In genomic region chr13:55330567-55331400, GRCm38 (mm10) we compare ENCODE assay signal across 8 mouse cellular contexts. TPM values are rescaled to one million over a fixed set of nuclear protein-coding genes. Genes with fewer than 3 reads are reported as not detected.
DNase-seq lines count a peak whose midpoint lies in the region; ATAC-seq and TF ChIP-seq lines count a peak whose summit lies in the region.

No protein-coding gene starts in this region.

- TF ChIP-seq EP300 in lung, postnatal 0 days (IDR thresholded peaks at IDR 0.05): no peak

- no peaks in the 10 kb centered on the region for H3K9me3 ChIP-seq in lung, postnatal 0 days (ENCODE audit: low read length)
- H3K9me3 ChIP-seq in embryonic facial prominence, embryonic 13.5 days: no peaks in the 10 kb centered on the region
- H3K9me3 ChIP-seq in limb, embryonic 10.5 days (replicated peaks): no peaks in the 10 kb centered on the region

- H3K4me2 ChIP-seq in lung, postnatal 0 days (replicated peaks; ENCODE audit: low read depth, low read length): peak overlapping the region; percentile 92
- H3K4me2 ChIP-seq in embryonic facial prominence, embryonic 13.5 days: peak overlapping the region; percentile 90

- no peak; the same call in 1 of the 2 replicates for ATAC-seq in lung, postnatal 0 days
- peak; percentile 8; the same call in 1 of the 2 replicates for ATAC-seq in embryonic facial prominence, embryonic 13.5 days (ENCODE audit: insufficient number of reproducible peaks, insufficient read depth, low FRiP score, low TSS enrichment, low read depth)
- ATAC-seq in cerebellum, adult (ENCODE audit: insufficient number of reproducible peaks, low FRiP score, low TSS enrichment): no peak

- peak; percentile 45 for TF ChIP-seq CTCF in lung, postnatal 0 days (IDR thresholded peaks at IDR 0.05)
- peak; percentile 32; the same call in 1 of the 2 replicates for TF ChIP-seq CTCF in small intestine, adult 2 months (IDR thresholded peaks at IDR 0.05; ENCODE audit: extremely low read depth, insufficient read length, insufficient replicate concordance, low read depth, low read length)

- peaks cover 8% of the 10 kb centered on the region; the same call in 1 of the 2 replicates for H3K4me1 ChIP-seq in lung, postnatal 0 days (ENCODE audit: insufficient read depth, low read depth, low read length)
- peaks cover 35% of the 10 kb centered on the region for H3K4me1 ChIP-seq in embryonic facial prominence, embryonic 13.5 days
- peaks cover 34% of the 10 kb centered on the region for H3K4me1 ChIP-seq in limb, embryonic 10.5 days
- H3K4me1 ChIP-seq in small intestine, adult 2 months (ENCODE audit: control insufficient read depth, insufficient read depth, insufficient read length, low read length): peaks cover 9% of the 10 kb centered on the region

- no peak for TF ChIP-seq POLR2A in small intestine, adult 2 months (IDR thresholded peaks at IDR 0.05; ENCODE audit: low read depth, low read length)

- H3K9ac ChIP-seq in lung, postnatal 0 days (replicated peaks; ENCODE audit: low read depth): no peak overlapping the region
- peak overlapping the region; percentile 81; the same call in 1 of the 2 replicates for H3K9ac ChIP-seq in embryonic facial prominence, embryonic 13.5 days

- peak; percentile 48 for DNase-seq in lung, postnatal 0 days (ENCODE audit: low spot score)
- no peak for DNase-seq in lung, postnatal 36 days
- DNase-seq in limb, embryonic 10.5 days (ENCODE audit: low spot score): no peak
- DNase-seq in spleen, adult 12 weeks (ENCODE audit: low spot score): no peak
- no peak for DNase-seq in spleen, postnatal 14 days (ENCODE audit: low spot score in 2 of 2)

- 44% methylated on average over 14 of the region's 14 CpGs for WGBS in lung, postnatal 0 days
- WGBS in embryonic facial prominence, embryonic 13.5 days: 39% methylated on average over 14 of the region's 14 CpGs
- WGBS in limb, embryonic 10.5 days: 45% methylated on average over 14 of the region's 14 CpGs
- WGBS in small intestine, adult 2 months: 68% methylated on average over 14 of the region's 14 CpGs

- no peaks in the 10 kb centered on the region for H3K27me3 ChIP-seq in lung, postnatal 0 days (replicated peaks; ENCODE audit: insufficient read depth, low read length)
- H3K27me3 ChIP-seq in embryonic facial prominence, embryonic 13.5 days: no peaks in the 10 kb centered on the region
- peaks cover 5% of the 10 kb centered on the region; the same call in 1 of the 2 replicates for H3K27me3 ChIP-seq in limb, embryonic 10.5 days (ENCODE audit: low read depth, poor library complexity, severe bottlenecking)
- no peaks in the 10 kb centered on the region for H3K27me3 ChIP-seq in small intestine, adult 2 months (ENCODE audit: control insufficient read depth, insufficient read depth, low read length)

- H3K27ac ChIP-seq in lung, postnatal 0 days (ENCODE audit: low read length): no peak overlapping the region
- peak overlapping the region; percentile 91 for H3K27ac ChIP-seq in embryonic facial prominence, embryonic 13.5 days
- H3K27ac ChIP-seq in limb, embryonic 10.5 days: peak overlapping the region; percentile 97
- no peak overlapping the region for H3K27ac ChIP-seq in small intestine, adult 2 months (ENCODE audit: insufficient read depth, low read depth, low read length)

- peak overlapping the region; percentile 67; the same call in 1 of the 2 replicates for H3K4me3 ChIP-seq in lung, postnatal 0 days (ENCODE audit: low read depth, low read length)
- H3K4me3 ChIP-seq in embryonic facial prominence, embryonic 13.5 days: peak overlapping the region; percentile 69
- peak overlapping the region; percentile 76 for H3K4me3 ChIP-seq in limb, embryonic 10.5 days
- H3K4me3 ChIP-seq in small intestine, adult 2 months (ENCODE audit: low read depth, low read length): peak overlapping the region; percentile 95

- H3K36me3 ChIP-seq in lung, postnatal 0 days (ENCODE audit: insufficient read depth, low read length): 0 out of 2 replicates have a peak, but pooled peaks cover 5% of the 10 kb centered on the region
- peaks cover 8% of the 10 kb centered on the region for H3K36me3 ChIP-seq in embryonic facial prominence, embryonic 13.5 days
- H3K36me3 ChIP-seq in limb, embryonic 10.5 days: peaks cover 11% of the 10 kb centered on the region
- peaks cover 4% of the 10 kb centered on the region for H3K36me3 ChIP-seq in small intestine, adult 2 months (ENCODE audit: control insufficient read depth, insufficient read depth, low read length)

RNA-seq across cellular contexts. Expression of gene Mxd3, which starts 1.2 kb away (rescaled TPM):
- 3.1 and 5.0 TPM in 2 replicates for polyA plus RNA-seq in lung, postnatal 0 days (2015; fragmentation: Nextera tagmentation; extraction: Ambion mirVana)
- polyA plus RNA-seq in embryonic facial prominence, embryonic 13.5 days (2015; fragmentation: Nextera tagmentation; extraction: Ambion mirVana): 41.4 and 51.0 TPM in 2 replicates
- 15.8 and 27.5 TPM in 2 replicates for polyA plus RNA-seq in limb, embryonic 10.5 days (2016; fragmentation: Nextera tagmentation; extraction: Ambion mirVana)
- polyA plus RNA-seq in small intestine, adult 2 months (2012; rRNA removed): 5.1 and 8.5 TPM in 2 replicates

RNA-seq across cellular contexts. Expression of gene Rab24, which starts 9.0 kb away (rescaled TPM):
- 60.4 and 69.9 TPM in 2 replicates for polyA plus RNA-seq in lung, postnatal 0 days (2015; fragmentation: Nextera tagmentation; extraction: Ambion mirVana)
- polyA plus RNA-seq in embryonic facial prominence, embryonic 13.5 days (2015; fragmentation: Nextera tagmentation; extraction: Ambion mirVana): 104 and 112 TPM in 2 replicates
- 79.0 and 85.8 TPM in 2 replicates for polyA plus RNA-seq in limb, embryonic 10.5 days (2016; fragmentation: Nextera tagmentation; extraction: Ambion mirVana)
- polyA plus RNA-seq in small intestine, adult 2 months (2012; rRNA removed): 54.9 and 101 TPM in 2 replicates

RNA-seq across cellular contexts. Expression of gene Prelid1, which starts 10.5 kb away (rescaled TPM):
- 283 and 307 TPM in 2 replicates for polyA plus RNA-seq in lung, postnatal 0 days (2015; fragmentation: Nextera tagmentation; extraction: Ambion mirVana)
- polyA plus RNA-seq in embryonic facial prominence, embryonic 13.5 days (2015; fragmentation: Nextera tagmentation; extraction: Ambion mirVana): 369 and 402 TPM in 2 replicates
- 472 and 529 TPM in 2 replicates for polyA plus RNA-seq in limb, embryonic 10.5 days (2016; fragmentation: Nextera tagmentation; extraction: Ambion mirVana)
- polyA plus RNA-seq in small intestine, adult 2 months (2012; rRNA removed): 383 and 921 TPM in 2 replicates

RNA-seq across cellular contexts. Expression of gene Lman2, which starts 31.8 kb away (rescaled TPM):
- 63.6 and 66.5 TPM in 2 replicates for polyA plus RNA-seq in lung, postnatal 0 days (2015; fragmentation: Nextera tagmentation; extraction: Ambion mirVana)
- polyA plus RNA-seq in embryonic facial prominence, embryonic 13.5 days (2015; fragmentation: Nextera tagmentation; extraction: Ambion mirVana): 89.3 and 93.1 TPM in 2 replicates
- polyA plus RNA-seq in limb, embryonic 10.5 days (2016; fragmentation: Nextera tagmentation; extraction: Ambion mirVana): 112 and 113 TPM in 2 replicates
- 63.0 and 107 TPM in 2 replicates for polyA plus RNA-seq in small intestine, adult 2 months (2012; rRNA removed)

RNA-seq across cellular contexts. Expression of gene Rgs14, which starts 38.7 kb away (rescaled TPM):
- polyA plus RNA-seq in lung, postnatal 0 days (2015; fragmentation: Nextera tagmentation; extraction: Ambion mirVana): 2.7 and 2.8 TPM in 2 replicates
- 1.4 TPM in 2 replicates for polyA plus RNA-seq in embryonic facial prominence, embryonic 13.5 days (2015; fragmentation: Nextera tagmentation; extraction: Ambion mirVana)
- polyA plus RNA-seq in limb, embryonic 10.5 days (2016; fragmentation: Nextera tagmentation; extraction: Ambion mirVana): 0.70 and 1.1 TPM in 2 replicates
- 5.9 and 14.6 TPM in 2 replicates for polyA plus RNA-seq in small intestine, adult 2 months (2012; rRNA removed)

Comparison
In these comparisons a context has a peak if more than half of its experiments do, and no peak if none do; other contexts are left out.
1. H3K27ac ChIP-seq: peak in embryonic facial prominence, embryonic 13.5 days (single experiment) and limb, embryonic 10.5 days (single experiment); none in lung, postnatal 0 days (single experiment) and small intestine, adult 2 months (single experiment).
2. Peak in every context shown above with its lines, with median percentiles within 50 percentile points of each other: H3K4me3 ChIP-seq.